Mouse (Mus musculus) neural tube, embryonic 14.5 days (tissue): Measurements from ENCODE around the gene Tmem251. TPM values are rescaled to one million over a fixed set of nuclear protein-coding genes. Genes with fewer than 3 reads are reported as not detected.

Experiments
- ATAC-seq: fragments of 200-750 bp; cut with Nextera tagmentation; 2 replicates; pipeline ENCODE4 v1.8.0; 2017; ENCODE audit warnings: low read depth, mild to moderate bottlenecking, moderate TSS enrichment, moderate library complexity
- H3K27ac ChIP-seq: fragments of 300-500 bp; sonication (generic); 2 replicates; pipeline ENCODE4 v1.5.1; 2014; ENCODE audit warnings: low read depth, mild to moderate bottlenecking, control low read depth, low read length, moderate library complexity, mixed read lengths
- H3K27me3 ChIP-seq: fragments of 300-500 bp; sonication (generic); 2 replicates; pipeline ENCODE4 v1.6.1; 2014; ENCODE audit warnings: low read length; ENCODE audit not compliant: control insufficient read depth, insufficient read depth
- H3K36me3 ChIP-seq: fragments of 300-500 bp; sonication (generic); 2 replicates; pipeline ENCODE4 v1.6.1; 2014; ENCODE audit warnings: low read length, mixed read lengths; ENCODE audit not compliant: control insufficient read depth, insufficient read depth
- H3K4me1 ChIP-seq: fragments of 300-500 bp; sonication (generic); 2 replicates; pipeline ENCODE4 v1.6.1; 2014; ENCODE audit warnings: low read length; ENCODE audit not compliant: control insufficient read depth, insufficient read depth
- H3K4me2 ChIP-seq: fragments of 300-500 bp; sonication (generic); 2 replicates; pipeline ENCODE4 v1.6.1; 2014; ENCODE audit warnings: mild to moderate bottlenecking, low read depth, low read length, control low read depth
- H3K4me3 ChIP-seq: fragments of 300-500 bp; sonication (generic); 2 replicates; pipeline ENCODE4 v1.5.1; 2014; ENCODE audit warnings: low read depth, low read length, control low read depth, mixed read lengths
- H3K9ac ChIP-seq: fragments of 300-500 bp; sonication (generic); replicated peaks from 2 replicates; pipeline ENCODE4 v1.6.1; 2014; ENCODE audit warnings: low read depth, mild to moderate bottlenecking, control low read depth, low read length, mixed read lengths
- H3K9me3 ChIP-seq: fragments of 300-500 bp; sonication (generic); 2 replicates; pipeline ENCODE4 v1.6.1; 2016; ENCODE audit warnings: low read length; ENCODE audit not compliant: control insufficient read depth
- WGBS: fragments of 180-500 bp; shearing (Covaris S2); extraction: QIAGEN DNeasy Blood & Tissue Kit; methylation state at CpG from one replicate; pipeline ENCODE4 v1.1.7; 2014; 5-methylcytosine and 5-hydroxymethylcytosine counted together
- polyA plus RNA-seq: library from polyadenylated mRNA; unstranded; fragments of >200 nt; fragmentation: Nextera tagmentation; extraction: Ambion mirVana; gene quantifications from 2 replicates; pipeline ENCODE4 v1.2.1, GENCODE M21; 2014

The Tmem251 gene
- polyA plus RNA-seq, 1 experiment from 2014 or later = 12.6 TPM

DNA sequence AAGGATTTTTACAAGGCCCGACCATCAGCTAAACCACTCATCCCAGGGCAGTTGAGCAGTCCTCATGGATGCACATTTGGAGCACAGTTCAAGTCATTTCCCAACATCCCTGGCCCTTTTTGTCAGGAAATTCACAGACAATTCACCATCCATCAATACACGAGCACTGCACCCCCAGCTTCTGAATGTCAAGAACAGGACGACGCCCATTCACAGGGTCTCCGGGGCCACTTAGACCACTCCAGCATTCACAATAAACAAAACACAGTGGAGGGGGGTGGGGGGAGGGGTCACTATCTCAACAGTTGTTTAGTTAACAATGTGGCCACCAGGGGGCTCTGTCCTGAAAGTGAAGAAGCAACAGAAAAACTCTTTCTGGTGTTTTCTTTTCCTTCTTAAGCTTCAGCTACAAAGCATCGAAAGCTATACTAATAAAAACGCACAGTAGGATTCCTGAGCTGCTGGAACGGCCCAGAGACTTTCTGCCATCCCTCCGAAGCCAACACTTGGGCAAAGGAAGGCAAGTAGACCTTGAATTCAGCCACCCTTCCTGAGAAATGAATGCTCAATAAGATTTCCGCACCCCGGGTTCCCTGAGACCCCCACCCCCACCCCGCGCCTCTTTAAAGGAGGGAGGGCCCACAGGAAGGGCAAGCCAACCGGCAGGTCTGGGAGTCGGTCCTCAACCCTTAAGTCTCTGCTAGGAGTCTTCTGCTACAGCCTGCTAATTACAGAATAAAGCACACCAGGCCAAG, 41.0 kb upstream of the Tmem251 start:
- Histone ChIP-seq H3K27me3 (no peaks in the 10 kb centered on the region), H3K4me3 (peak overlapping the region; percentile 58), H3K9me3 (no peaks in the 10 kb centered on the region), H3K4me1 (peaks cover 37% of the 10 kb centered on the region), H3K27ac (no peak overlapping the region; the same call in 1 of the 2 replicates), H3K36me3 (no peaks in the 10 kb centered on the region), H3K9ac (0 out of 2 replicates have a peak overlapping the region, but pooled peaks have one; percentile 1), H3K4me2 (peak overlapping the region; percentile 71)
- ATAC-seq = no peak
- WGBS = 6% methylated on average over 15 of the region's 15 CpGs

DNA sequence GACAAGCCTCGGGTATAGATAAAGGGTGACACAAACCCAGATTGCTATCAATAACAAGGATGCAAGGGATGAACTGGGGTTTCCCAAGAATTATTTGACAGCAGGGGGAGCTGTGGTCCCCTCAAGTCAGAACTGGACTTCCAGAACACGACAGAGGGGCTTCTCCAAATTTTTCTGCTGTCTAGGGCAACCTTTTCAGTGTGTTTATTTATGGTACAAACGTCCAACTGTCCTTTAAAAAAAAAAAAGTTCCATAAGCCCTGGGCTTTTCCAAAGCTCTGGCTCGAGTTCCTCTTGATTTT, 40.5 kb upstream of the Tmem251 start:
- H3K4me3 ChIP-seq = peak overlapping the region; percentile 58
- peak overlapping the region; percentile 71 for H3K4me2 ChIP-seq
- no peaks in the 10 kb centered on the region for H3K27me3 ChIP-seq
- WGBS = 4% methylated on average over 4 of the region's 4 CpGs
- H3K9ac ChIP-seq = peak overlapping the region; percentile 30; the same call in 1 of the 2 replicates
- no peaks in the 10 kb centered on the region for H3K9me3 ChIP-seq
- ATAC-seq = no peak
- H3K4me1 ChIP-seq = peaks cover 31% of the 10 kb centered on the region
- H3K27ac ChIP-seq = no peak overlapping the region; the same call in 1 of the 2 replicates
- no peaks in the 10 kb centered on the region for H3K36me3 ChIP-seq

DNA sequence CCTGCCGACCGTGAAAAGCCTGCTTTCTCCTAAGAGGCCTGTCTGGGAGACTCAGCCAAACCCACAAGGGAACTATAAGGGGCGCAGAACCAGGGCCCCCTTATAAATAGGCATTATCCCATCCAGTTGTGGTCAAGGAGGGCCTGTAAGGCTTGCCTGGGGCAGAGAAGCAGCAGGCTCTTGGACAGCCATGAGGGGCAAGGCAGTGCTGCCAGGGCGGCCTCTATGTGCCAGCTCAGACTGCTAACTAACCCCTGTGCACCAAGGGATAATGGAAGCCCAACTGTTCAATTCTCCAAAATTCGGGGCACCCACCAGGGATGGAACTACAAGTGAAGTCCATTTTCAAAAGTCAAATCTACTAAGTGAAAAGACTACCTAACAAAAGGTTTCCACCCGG, 40.1 kb upstream of the Tmem251 start:
- H3K4me2 ChIP-seq = peak overlapping the region; percentile 71
- H3K9me3 ChIP-seq = no peaks in the 10 kb centered on the region
- H3K4me1 ChIP-seq = peaks cover 28% of the 10 kb centered on the region
- peak overlapping the region; percentile 12; the same call in 1 of the 2 replicates for H3K27ac ChIP-seq
- H3K4me3 ChIP-seq = peak overlapping the region; percentile 58
- H3K36me3 ChIP-seq = no peaks in the 10 kb centered on the region
- no peaks in the 10 kb centered on the region for H3K27me3 ChIP-seq
- H3K9ac ChIP-seq = peak overlapping the region; percentile 30; the same call in 1 of the 2 replicates
- no peak for ATAC-seq
- WGBS = 30% methylated on average over 6 of the region's 6 CpGs

DNA sequence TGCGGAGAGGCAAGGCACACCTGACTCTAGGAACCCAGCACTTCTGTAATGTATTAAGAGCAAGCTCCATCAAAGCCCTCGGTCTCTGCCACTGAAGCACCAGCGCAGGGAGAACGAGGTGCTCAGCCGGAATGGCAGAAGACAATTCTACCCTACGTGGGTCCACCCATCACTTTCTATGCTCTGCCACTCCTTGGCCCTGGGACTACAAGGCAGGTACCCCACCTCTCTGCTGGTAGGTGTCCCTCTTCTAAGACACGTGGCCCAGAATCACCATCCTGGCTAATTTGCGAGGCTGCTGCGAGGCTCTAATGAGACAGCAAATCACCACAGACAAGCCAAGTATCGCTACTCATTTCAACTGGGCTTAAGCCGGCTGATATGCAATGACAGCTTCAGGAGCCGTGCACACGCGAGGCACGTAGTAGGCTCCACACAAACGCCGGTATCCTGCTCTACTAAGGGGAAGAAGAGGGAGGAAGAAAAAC, 39.6 kb upstream of the Tmem251 start:
- H3K4me3 ChIP-seq = peak overlapping the region; percentile 58
- H3K27ac ChIP-seq = peak overlapping the region; percentile 52
- no peaks in the 10 kb centered on the region for H3K9me3 ChIP-seq
- peak overlapping the region; percentile 71 for H3K4me2 ChIP-seq
- H3K27me3 ChIP-seq = no peaks in the 10 kb centered on the region
- ATAC-seq = peak; percentile 15; the same call in 1 of the 2 replicates
- peaks cover 25% of the 10 kb centered on the region for H3K4me1 ChIP-seq
- H3K9ac ChIP-seq = peak overlapping the region; percentile 78
- 5% methylated on average over 17 of the region's 17 CpGs for WGBS
- H3K36me3 ChIP-seq = no peaks in the 10 kb centered on the region

DNA sequence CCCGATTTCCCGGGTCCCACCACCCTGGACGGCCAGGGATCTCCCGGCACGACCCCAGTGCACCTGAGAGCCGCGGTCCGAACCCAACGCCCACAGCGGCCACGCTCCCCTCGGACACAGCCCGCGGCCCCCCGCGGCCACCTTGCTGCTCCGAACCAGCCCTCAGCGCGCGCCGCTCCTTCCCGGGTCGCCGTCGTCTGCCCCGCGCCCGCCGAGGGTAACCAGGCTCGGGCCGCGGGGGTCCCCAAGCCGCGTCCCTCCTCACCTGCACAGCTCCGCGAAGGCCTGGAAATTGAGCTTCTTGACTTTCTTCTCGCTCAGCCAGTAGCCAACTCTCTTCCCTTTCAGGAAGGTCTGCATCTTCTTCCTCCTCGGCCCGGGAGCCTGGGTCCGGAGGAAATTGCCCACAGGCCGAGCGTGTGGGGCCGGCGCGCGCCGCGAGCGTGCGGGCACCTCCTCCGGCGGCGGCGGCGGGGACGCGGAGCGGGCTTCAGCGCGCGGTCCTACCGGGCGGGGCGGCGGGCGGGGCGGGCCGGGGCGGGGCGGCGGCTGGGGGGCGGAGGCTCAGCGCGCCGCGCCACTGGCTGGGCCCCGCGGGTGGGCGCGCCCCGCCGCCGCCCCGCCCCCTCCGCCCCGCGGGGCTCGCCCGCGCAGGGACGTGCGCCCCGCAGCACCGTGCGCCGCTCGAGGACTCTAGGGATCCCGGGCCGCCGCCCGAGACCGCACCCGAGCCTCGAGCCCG, 38.9 kb upstream of the Tmem251 start, which contains the start of gene Itpk1:
Gene Itpk1, minus strand, starts transcription at position 474 of the 742 bp plus-strand sequence.
- H3K4me1 ChIP-seq = peaks cover 19% of the 10 kb centered on the region
- peak within 1 kb of the TSS; percentile 71 for H3K4me2 ChIP-seq
- WGBS = under 1% methylated on average over 80 of the region's 105 CpGs
- ATAC-seq = peak; percentile 87
- H3K9me3 ChIP-seq = no peaks in the 10 kb centered on the region
- peak within 1 kb of the TSS; percentile 78 for H3K9ac ChIP-seq
- H3K36me3 ChIP-seq = no peaks in the 10 kb centered on the region
- peak within 1 kb of the TSS; percentile 58 for H3K4me3 ChIP-seq
- H3K27ac ChIP-seq = peak within 1 kb of the TSS; percentile 93
- no peaks in the 10 kb centered on the region for H3K27me3 ChIP-seq

DNA sequence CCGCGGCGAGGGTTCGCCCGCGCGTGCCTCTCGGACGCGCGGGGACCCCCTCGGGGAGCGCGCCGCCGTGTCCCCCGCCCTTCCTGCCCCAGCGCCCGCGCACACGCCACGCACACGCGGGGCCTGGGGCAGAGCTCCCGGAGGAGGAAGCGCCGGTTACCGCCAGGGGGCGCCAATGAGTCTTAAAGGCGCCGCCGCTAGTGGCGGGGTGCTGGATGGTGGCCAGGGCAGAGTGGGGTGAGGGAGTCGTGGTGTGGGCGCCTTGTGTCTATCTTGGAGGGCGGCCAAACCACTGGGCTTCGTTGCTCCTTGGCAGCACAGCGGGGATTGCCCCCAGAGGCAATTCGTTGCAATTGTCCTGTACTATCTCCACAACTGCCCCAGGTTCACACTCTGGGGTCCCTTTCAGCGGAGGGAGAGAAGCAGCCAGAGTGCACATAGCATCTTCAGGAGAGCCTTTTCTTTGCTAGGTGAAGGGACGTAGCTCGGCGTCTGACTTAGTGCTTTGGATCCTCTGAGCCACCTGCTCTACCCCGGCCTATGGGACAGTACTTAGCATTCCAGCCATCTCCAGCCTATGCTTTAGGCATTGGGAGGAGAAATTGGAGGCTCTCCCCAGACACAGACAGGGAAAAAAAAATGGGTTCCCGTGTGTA, 38.2 kb upstream of the Tmem251 start:
- H3K36me3 ChIP-seq = no peaks in the 10 kb centered on the region
- 1% methylated on average over 38 of the region's 45 CpGs for WGBS
- H3K4me3 ChIP-seq = peak overlapping the region; percentile 58
- peak overlapping the region; percentile 71 for H3K4me2 ChIP-seq
- H3K27ac ChIP-seq = peak overlapping the region; percentile 93
- H3K4me1 ChIP-seq = peaks cover 18% of the 10 kb centered on the region
- no peaks in the 10 kb centered on the region for H3K9me3 ChIP-seq
- H3K9ac ChIP-seq = peak overlapping the region; percentile 78
- no peaks in the 10 kb centered on the region for H3K27me3 ChIP-seq
- peak; percentile 86 for ATAC-seq

DNA sequence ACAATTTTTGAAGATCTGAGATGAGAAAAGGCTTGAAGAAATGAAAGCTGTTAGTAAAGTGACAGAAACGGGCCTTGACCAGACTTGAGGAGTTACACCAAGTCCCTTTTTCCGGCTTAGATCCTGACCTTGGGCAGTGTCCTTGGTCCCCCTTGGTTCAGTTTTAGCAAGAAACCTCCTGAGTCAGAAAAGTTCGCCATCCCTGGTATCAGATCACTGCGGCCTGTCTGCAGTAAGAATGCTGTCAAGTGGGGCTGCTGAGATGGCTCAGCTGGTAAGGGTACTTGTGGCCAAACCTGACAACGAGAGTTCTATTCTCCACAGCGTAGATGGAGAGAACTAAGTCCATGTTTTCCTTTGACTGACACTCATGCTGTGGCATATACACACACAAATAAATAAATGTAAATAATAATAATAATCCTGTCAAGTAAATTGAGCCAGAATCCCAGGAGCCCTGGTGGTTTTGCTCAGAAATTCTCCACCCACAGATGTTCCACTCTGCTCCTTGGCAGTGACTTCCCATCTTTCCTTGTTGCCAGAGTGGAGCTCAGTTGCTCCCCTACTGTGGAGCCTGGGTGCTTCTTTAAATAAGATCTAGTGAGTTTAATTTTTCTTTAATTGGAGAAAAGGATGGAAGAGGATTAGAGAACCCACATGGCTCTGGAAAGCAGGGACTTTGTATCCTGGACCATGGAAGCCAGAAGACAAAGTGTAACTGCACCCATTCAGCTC, 37.5 kb upstream of the Tmem251 start:
- Histone ChIP-seq H3K4me3 (peak overlapping the region; percentile 58), H3K36me3 (no peaks in the 10 kb centered on the region), H3K9ac (peak overlapping the region; percentile 78; the same call in 1 of the 2 replicates), H3K27me3 (no peaks in the 10 kb centered on the region), H3K27ac (no peak overlapping the region), H3K4me2 (peak overlapping the region; percentile 71), H3K4me1 (peaks cover 18% of the 10 kb centered on the region), H3K9me3 (no peaks in the 10 kb centered on the region)
- ATAC-seq = no peak
- WGBS = 71% methylated on average over 6 of the region's 6 CpGs

DNA sequence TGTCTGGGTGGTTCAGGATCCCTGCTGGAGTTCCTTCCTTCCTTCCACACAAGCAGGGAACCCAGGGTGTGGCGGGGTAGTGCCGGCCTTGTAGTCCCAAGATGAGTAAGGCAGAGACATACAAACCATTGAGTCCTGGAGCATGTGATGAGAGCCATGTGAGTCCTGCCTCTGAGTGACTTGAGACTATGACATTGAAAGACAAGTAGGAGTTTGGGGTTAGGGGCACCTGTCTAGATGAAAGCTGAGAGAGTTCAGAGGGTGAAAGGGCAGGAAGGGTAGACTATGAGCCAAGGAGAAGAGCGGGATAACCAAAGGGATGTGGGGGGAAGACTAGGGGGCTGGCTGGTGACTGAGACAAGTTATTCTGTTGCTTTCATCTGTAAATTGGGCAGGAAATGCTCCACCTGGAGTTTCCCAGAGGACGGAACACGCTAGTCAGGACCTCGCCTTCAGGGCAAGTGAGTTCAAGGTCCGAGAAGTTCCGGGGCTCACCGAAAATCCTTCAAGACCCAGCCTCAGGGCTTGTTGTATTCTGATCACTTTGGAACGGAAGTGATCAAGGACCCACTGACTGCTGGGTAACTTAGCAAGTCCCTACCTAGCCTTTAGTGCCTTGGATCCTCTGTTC, 36.6 kb upstream of the Tmem251 start:
- 96% methylated on average over 10 of the region's 10 CpGs for WGBS
- H3K9me3 ChIP-seq = no peaks in the 10 kb centered on the region
- peaks cover 18% of the 10 kb centered on the region for H3K4me1 ChIP-seq

More for the DNA sequence above, 36.6 kb upstream of the Tmem251 start:
- Histone ChIP-seq H3K4me2 (no peak overlapping the region), H3K9ac (no peak overlapping the region), H3K36me3 (no peaks in the 10 kb centered on the region), H3K27me3 (no peaks in the 10 kb centered on the region), H3K27ac (no peak overlapping the region), H3K4me3 (no peak overlapping the region)
- ATAC-seq = no peak
